Mouse (Mus musculus): ENCODE measurements around the gene Gm1113.

Gene Gm1113

DNA sequence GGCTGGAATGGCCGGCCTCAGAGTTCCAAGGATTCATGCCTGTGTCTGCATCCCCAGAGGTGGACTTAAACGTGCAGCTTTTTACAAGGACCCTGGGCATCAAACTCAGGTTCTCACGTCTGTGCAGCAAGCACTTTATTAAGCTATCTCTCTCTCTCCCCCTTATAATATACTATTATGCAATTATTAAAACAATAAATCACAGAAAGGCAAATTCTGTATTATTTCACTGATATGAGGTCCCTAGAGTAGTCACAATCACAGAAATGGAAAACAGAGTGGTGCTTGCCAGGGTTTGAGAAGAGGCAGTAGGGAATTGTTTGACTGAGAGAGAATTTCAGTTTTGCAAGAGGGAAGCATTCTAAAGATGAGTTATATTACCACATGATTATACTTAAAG, 11.1 kb upstream of the Gm1113 start:
- DNase-seq (ENCODE audit: low spot score in 2 of 2), result no peak

DNA sequence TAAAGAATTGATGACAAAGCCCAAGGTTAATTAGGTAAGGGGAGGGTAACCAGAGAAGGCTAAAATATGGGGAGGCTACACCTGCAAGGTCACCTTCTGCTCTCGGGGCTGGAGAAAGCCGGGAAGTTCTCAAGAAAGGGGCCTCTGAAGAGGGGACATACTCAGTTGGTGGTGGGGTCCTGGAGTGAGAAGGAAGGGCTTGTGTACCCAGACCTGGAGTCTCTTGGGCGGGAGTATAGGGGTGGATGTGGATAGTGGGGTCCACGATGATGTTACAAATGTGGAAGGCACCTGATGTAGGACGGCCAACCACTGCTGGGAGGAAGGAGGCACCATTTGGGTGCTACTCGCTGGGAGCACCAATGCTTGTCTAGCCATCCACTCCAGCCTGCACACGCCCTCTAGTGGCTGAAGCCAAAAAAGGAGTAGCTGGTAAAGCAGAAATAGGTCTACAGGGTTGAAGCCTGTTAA, 5.9 kb upstream of the Gm1113 start:
- peak; percentile 48 to 74 for DNase-seq (ENCODE audit: low spot score in 2 of 2)

DNA sequence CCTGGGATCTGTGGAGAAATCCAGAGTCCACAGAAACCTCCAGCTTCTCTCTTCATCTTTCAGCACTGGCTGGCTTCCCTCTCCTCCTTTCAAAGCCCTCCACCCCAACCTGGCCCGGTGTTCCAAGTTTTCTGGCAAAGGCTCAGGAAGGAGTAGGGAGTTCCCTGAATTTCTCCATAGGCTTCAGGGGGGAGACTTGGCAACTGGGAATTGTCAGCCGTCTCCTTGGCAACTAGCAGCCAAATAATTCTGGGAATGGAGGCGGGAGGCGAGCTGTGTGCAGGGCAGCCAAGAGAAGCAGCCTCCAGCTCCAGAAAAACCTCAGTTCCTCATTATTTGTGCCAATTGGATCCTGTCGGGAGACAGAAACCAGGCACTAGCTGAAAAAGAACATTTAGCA, 5.5 kb upstream of the Gm1113 start:
- DNase-seq (ENCODE audit: low spot score in 2 of 2), result no peak

DNA sequence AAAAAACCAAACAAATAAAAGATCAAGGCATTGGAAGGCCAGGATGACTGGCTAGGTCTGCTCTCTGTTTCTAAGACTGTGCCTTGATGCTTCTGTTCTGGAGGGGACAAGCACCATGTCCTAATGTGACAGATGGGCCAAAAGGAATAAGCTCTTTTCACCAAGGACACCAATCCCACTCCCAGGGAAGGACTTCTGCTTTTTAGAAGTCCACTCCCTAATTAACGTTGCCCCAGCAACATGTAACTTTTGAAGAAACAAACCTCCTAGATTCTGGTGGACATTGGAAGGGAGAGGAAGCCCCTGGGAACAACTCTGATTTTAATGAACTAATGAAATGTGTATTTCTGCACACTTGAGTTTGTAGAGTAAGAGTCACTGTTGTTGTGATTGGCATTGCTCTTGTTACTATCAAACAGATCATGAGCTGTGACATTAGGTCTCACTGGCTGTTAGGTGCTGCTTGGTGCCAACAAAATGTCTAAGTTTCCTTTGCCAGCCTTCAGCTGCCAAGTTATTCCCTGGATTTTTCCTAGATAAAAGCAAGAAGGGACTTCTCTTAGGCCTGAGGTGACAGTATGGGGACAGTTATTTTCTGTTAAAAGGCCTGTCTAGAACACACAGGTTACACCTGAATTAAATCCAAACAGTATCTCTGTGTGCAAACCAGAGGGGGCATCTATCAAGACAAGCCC, 4.9 kb upstream of the Gm1113 start:
- DNase-seq (ENCODE audit: low spot score in 2 of 2), result no peak

DNA sequence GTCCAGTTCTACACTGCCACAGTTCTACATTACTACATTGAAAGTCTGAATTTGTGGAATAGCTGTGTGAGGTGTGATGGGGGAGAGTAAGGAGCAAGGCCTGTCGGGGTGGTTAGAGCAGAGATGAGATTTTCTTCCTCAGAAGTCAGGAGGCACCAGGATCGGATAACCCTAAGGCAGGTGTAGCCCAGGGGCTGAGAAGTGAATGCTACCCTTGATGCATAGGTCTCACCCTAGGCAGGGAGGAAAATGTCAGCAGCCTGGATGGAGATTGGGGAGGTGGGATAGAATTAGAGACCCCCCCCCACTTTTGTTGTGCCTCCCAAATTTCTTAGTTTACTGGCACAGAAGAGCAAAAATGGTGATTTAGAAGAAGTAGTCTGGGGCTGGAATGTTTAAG, 4.2 kb upstream of the Gm1113 start:
- DNase-seq (ENCODE audit: low spot score in 2 of 2), result no peak

DNA sequence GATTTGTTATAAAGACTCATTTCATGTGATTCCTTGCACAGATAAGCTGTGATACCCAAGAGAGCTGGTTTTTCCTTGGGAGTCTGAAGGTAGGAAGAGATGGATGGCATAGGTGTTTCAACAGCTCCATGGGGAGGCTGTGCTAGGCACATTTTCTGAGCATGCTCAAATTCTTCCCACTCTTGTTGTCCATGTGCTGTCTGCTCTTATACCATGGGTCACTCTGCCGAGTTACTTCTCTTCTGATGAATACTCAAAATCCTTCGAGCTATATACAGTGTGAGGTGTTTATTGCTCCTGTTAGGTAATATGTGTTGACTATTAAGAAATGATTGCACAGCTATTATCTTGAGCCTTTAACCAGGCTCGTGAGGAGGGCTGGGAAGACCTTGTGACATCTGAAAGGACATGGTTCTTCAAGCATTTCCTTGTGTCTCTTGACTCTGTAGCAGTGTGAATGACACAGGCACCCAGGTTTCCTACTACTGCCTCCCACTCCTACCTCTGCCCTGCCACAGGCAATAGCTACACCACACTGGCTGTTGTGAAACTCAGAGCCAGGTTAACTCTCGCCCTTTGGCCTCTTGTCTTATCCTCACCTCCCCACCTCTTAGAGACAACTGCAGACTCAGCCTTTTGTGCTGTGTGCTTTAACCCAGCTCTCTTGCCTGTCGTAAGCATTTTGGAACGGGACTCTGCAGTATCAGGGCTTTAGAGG, 2.7 kb upstream of the Gm1113 start:
- DNase-seq (ENCODE audit: low spot score in 2 of 2), result no peak

DNA sequence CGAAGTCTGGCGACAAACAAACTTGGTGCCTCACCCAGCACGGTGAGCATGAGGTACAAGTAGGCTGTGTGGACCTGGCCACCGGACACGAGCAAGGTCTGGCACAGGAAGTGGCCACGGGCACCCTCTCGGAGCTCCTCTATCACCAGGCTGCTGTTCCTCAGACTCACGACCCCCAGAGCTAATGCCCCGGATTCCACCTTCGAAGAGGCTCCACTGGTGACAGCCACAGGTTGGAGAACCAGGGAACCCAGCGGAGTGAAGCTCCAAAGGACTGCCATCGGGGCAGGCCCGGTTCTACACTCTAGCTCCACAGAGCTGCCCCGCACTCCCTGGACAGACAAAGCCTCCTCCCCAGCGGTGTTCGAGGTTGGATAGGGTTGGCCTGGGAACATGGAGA, 1.4 kb downstream of the Gm1113 start:
- DNase-seq (ENCODE audit: low spot score in 2 of 2), result no peak

DNA sequence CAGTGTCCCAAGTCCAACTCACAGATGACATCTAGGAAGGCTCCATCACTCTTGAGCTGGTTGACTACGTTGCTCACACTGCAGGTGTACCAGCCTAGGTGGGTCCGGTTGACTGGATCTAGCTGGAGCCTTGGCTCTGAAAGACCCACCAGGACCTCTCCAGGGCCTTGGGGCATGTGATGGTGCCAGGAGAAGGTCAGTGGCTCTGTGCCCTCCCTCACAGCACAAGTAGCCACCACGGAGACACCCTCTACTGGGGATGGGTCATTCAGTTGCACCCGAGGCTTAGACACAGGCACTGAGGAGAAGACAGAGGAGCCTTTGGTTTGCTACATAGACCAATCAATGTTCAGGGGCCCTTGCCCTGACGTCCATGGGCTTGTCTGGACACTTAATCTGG, 1.9 kb downstream of the Gm1113 start:
- no peak for DNase-seq (ENCODE audit: low spot score in 2 of 2)

DNA sequence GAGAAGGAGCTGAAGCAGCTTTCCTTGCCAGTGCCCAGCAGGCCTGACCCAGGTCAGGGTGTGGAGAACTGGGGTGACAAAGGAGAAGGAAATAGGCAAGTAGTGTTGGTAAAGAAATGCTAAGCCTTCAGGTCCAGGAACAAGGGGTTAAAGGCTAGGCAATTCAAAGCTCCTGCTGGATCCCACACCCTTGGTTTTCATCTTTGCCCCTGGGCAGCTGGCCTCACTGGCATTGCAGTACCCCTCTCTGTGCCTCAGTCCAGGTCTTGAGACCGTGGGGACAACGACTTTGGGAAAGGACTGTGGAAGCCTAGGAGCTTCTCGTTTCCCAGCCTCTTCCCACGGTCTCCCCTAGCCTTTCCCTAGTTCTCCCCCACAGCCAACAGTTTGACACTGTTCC, 4.2 kb downstream of the Gm1113 start:
- DNase-seq (ENCODE audit: low spot score in 2 of 2), result no peak

DNA sequence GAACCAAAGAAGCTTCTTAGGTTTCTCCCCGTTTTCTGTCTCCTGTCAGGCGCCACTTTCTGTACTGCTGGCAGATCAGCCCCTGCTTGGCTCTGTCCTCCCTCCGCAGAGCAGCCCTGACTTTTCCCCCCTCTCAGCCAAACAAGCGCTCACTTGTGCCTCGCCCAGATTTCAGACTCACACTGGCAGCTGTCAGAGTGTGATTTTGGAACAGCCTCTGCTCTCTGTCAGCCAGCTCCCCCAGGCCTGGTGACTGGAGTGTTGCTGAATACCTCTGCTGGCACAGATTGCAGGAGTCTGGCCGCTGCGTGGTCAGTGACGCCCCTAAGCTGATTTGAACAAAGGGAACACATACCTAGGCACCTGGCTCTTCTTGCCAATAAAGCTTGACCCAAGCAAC, 9.8 kb downstream of the Gm1113 start:
- no peak for DNase-seq (ENCODE audit: low spot score in 2 of 2)

DNA sequence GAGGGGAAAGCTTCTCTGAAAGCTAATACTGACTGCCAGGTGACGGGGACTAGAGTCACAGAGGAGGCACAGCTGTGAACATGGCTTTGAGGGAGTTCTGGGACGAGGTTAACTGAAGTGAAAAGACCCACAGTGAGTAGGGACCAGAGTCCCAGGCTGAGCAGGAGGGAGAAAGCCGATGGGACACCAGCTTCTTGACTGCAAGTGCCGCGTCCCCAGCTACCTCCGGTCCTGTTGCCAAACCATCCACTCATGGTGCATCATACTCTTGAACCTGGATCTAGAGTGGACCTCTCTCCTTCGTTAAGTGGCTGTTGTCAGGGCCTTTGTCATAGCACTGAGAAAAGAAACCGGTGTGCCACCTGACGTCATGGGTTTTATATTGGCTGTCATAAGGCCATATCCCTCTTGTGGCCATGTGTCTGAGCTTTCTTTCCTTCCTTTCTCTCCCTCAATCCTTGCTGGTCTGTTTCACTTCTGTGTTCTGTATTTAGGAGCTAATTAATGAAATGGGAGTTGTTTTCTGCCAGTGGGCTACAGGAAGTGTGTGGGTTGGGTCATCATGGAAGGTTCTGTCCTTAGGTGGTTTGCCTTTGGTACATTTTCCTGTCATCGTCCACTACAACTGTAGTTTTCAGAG, 15.6 kb downstream of the Gm1113 start:
- DNase-seq (ENCODE audit: low spot score in 2 of 2), result no peak

DNA sequence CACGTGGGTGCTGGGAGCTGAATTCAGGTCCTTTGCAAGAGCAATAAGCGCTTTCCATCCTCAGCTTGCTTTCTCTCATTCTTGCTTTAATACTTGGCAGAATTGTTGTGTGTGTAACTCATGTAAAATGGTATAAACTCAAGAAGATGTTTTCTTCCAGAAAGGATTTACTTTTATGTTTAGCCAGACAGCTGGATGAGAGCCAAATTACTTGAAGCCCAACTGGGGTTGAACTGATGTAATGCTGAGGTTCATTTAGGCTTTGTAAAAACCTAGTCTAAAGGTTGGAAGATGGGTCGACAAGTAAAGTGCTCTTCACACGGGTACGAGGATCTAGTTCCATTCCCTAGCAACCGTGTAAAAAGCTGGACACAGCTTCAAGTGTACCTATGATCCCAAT, 18.1 kb downstream of the Gm1113 start:
- DNase-seq (ENCODE audit: low spot score in 2 of 2), result no peak

DNA sequence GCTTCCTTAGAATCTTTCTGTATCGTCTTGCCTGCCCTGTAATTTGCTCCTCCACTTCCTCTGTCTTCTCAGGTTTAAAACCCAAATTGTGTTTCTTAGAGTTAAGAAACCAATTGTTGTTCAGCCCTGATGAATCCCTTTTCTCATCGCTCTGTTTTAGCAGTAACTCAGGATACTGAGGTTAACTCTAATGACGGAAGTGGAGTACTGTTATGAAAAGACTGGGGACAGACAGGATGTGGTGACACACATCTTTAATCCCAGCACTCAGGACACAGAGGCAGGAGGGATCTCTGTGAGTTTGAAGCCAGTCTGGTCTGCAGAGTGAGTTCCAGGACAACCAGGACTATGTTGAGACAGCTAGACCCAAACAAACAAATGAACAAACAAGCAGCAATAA, 22.6 kb downstream of the Gm1113 start:
- no peak for DNase-seq (ENCODE audit: low spot score in 2 of 2)

DNA sequence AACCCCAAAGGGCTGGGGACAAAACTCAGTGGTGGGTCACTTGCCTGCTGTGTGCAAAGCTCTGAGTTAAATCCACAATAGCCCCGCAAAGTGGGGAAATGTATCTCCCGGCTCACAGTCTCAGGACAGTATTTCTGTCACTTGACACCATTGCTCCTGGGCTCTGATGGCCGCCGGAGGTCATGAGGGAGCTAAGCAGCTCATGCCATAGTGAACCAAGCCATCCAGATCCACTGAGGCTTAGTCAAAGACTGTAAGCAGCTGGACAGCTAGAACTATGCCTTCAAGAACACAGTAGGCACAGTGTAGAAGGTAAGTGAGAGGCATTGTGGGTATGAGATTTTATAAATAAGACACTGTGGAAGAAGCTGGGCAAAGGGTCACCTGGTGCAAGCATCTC, 23.1 kb downstream of the Gm1113 start:
- DNase-seq (ENCODE audit: low spot score in 2 of 2), result no peak

DNA sequence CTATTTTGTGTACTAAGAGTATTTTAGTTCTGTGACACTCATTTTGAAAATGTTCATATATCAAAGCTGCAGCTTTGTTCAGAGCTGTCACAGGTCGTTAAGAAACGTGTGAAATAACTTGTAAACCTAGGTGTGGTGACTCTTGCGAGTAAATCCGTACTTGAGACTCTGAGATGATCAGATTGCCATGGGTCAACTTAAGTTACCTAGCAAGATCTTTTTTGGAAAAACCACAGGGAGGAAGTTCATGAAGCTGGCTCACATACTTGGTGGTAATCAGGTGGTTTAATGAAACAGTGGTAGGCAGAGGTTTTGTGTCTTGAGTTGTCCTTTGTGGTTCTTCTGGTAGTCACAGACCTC, 24.4 kb downstream of the Gm1113 start:
- DNase-seq (ENCODE audit: low spot score in 2 of 2), result no peak

DNA sequence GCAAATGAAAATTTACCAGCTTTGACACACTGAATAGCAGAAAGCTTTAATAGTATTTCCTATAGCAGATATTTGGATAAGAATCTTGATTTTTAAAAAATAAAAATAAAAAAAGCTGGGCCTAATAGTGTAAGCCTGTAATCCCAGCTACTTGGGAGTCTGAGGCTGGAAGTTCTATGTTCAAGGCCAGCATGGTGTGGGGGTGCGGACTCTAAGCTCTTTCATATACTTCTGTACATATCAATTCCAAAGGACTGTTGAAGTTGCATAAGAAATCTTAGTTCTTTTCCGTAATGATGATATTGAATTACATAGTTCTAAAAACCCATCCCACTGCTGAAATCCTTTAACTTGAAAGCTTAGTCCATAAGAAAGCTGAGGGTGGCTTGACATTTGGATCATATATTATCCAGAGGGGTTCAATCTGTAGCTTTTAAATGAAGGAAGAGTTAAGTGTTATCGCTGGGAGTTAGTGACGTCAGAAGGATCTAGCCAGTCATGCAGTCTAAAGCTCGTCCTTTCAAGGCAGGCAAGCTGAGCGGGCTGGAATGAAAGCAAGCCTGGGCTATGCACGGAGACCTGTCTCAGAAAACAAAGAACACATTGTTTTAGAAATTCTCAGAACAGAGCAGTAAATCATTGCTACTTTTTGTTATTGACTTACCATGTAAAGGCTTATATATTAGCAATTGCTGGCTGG, 24.9 kb downstream of the Gm1113 start:
- DNase-seq (ENCODE audit: low spot score in 2 of 2), result no peak

DNA sequence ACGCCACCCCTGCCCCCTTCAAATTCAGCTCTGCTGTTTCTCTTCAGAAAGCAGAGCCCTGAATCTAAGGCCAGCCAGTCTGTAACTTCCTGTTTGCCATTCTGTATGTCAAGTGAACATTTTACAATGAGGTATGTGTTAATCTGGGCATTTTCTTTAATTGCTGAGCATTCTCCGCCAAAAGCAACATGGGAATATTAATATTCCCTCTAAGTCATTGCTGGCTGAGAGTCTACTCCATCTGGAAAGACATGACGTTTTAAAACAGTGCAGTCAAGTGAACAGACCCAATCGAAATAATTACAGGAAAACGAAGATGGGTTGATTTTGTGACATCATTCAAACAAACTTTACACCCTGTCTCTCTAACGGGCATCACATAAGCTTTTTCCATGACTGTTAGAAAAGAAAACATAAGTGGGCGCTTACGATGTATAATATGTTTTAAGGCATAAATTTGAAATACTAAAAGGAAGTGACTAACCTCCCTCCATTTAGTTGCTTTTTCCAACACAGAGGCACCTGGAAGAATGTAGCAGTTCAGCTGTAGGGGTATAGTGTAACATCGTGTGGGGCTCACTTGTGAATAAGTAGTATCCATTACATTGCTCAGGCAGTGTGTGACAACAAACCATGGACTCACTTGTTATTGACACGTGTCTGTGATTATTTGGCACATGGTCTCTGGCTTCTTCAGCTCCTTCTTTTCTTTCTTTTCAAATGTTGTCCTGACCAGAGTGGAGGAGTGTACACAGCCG, 26.8 kb downstream of the Gm1113 start:
- no peak for DNase-seq (ENCODE audit: low spot score in 2 of 2)

DNA sequence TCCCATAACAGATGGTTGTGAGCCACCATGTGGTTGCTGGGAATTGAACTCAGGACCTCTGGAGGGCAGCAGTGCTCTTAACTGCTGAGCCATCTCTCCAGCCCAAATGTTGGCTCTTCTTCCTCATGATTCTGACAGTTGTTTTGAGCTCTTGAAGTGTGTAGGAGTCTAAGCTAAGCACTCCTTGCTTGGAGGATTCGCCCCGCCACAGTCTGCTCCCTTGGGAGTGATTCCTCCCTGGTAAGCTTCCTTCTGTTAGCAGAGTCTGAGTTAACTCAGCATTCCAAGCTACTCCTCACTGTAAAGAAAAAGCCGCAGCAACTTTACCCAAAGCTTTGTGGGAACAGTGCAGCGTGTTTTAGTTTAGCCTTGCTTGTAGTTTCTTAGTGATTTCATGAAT, 29.6 kb downstream of the Gm1113 start:
- DNase-seq (ENCODE audit: low spot score in 2 of 2), result no peak

DNA sequence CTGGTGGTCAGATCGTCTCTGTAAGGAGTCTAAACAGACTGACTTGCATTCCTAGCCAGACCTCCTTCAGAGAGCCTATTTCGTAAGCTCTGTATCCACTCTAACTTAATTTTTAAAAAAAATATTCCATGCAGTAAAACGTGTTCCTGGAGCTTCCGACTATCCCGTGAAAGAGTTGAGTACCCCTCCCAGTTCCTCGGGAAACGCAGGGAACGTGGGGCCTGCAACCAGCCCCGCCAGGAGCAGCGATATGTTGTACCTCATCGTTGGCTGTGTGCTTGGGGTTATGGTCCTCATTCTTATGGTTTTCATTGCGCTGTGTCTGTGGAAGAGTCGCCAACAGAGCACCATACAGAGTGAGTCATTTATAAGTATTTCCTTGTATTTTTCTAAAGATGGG, 31.5 kb downstream of the Gm1113 start:
- no peak for DNase-seq (ENCODE audit: low spot score in 2 of 2)

DNA sequence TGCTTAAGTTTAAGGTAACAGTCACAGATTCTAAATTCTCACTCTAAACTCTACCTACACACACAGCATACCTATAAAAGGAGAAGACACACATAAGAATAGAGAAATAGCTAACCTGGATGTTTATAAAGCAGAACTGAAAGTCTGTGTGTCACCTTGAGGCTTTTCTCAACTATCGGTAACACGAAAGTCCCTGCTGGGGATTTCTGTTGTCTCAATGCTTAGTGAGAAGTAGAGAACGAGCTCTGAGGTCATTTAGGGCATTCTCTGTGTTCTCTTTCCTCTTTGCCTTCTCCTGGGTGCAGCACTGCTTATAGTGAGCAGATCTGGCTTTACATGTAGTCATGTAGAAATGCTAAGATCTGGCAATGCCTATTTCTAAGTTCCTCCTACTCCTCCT, 34.1 kb downstream of the Gm1113 start:
- no peak for DNase-seq (ENCODE audit: low spot score in 2 of 2)

DNA sequence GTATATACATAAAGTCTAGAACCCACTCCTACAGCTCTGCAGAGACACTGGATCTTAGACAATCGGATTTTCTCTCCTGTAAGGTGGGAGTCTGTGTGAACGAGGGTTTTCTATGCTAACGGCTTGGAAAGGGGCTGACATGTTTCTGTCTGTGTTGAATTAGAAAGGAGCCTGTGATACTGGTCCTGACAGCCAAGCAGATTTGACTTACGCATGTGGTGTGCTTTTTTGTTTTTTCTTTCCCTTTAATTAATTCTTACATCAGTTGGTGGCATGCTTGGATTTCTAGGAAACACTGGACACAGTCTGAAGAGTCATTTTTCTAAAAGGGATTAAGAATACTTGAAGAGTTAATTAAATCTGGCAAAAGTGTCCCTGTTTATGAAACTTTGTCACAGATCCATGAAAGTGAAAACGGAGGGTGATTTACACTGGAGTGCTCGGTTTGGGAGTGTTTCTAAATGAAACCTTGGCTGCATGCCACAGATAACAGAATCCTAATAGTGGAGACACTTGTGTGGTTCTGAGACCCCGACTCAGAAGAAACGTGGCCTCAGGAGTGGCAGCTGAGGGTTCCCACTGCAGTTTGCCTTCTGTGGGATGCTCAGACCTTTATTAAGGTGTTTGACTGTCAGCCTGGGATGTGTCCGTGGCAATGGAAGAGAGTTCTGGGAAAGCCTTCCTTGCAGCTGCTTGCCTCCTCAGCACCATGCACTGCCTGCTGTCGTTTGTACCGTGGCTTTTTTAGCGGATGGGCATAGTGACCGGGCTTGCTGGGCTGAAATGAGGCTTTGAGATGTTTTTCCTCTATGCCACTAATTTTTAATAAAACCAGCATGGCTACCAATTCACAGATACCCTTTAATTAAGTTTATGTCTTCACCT, 35.8 kb downstream of the Gm1113 start:
- DNase-seq (ENCODE audit: low spot score in 2 of 2), result no peak

All from spleen, postnatal 4 days (tissue).